In genomic region chr7:125670865-125671264, GRCm38 (mm10) we compare ENCODE assay signal across 13 mouse cellular contexts.
"Had no signal": no experiment of that assay in that cellular context is flagged by ENCODE, and none has a peak within 500 bp of the region (broad histone marks: within the 10 kb centered on the region; RNA-seq: fewer than 3 reads in every experiment).

No protein-coding gene starts in this region.

- H3K9me3 ChIP-seq: kidney, embryonic 15.5 days; limb, embryonic 15.5 days; midbrain, embryonic 15.5 days; neural tube, embryonic 12.5 days had no signal

- H3K4me3 ChIP-seq: kidney, embryonic 15.5 days; limb, embryonic 15.5 days; midbrain, embryonic 15.5 days; neural tube, embryonic 12.5 days had no signal

- H3K27me3 ChIP-seq: kidney, embryonic 15.5 days; limb, embryonic 15.5 days; midbrain, embryonic 15.5 days; neural tube, embryonic 12.5 days had no signal

- H3K4me2 ChIP-seq: kidney, embryonic 15.5 days; limb, embryonic 15.5 days; lung, embryonic 14.5 days; midbrain, embryonic 15.5 days; neural tube, embryonic 12.5 days had no signal

- H3K9ac ChIP-seq: kidney, embryonic 15.5 days; limb, embryonic 15.5 days; lung, embryonic 14.5 days; midbrain, embryonic 15.5 days; neural tube, embryonic 12.5 days had no signal

- DNase-seq: kidney, adult 2 months; layer of hippocampus, postnatal 36 days; lung, embryonic 14.5 days; lung, postnatal 10 days; thymus, adult 2 months; thymus, postnatal 25 days had no signal

- H3K4me1 ChIP-seq: kidney, embryonic 15.5 days; limb, embryonic 15.5 days; midbrain, embryonic 15.5 days; neural tube, embryonic 12.5 days had no signal

- ATAC-seq: intestine, embryonic 16.5 days; midbrain, embryonic 15.5 days had no signal

- H3K27ac ChIP-seq: kidney, embryonic 15.5 days; limb, embryonic 15.5 days; macrophage; midbrain, embryonic 15.5 days; neural tube, embryonic 12.5 days; stomach, postnatal 0 days had no signal
